Mouse (Mus musculus): Measurements from ENCODE around the gene 4930402H24Rik. TPM values are rescaled to one million over a fixed set of nuclear protein-coding genes. Genes with fewer than 3 reads are reported as not detected.

Gene 4930402H24Rik
- polyA plus RNA-seq, 1 experiment from 2014 or later = 32.2 TPM

- DNase-seq (ENCODE audit: low spot score) = no peak
- Histone ChIP-seq H3K9me3 (no peaks in the 10 kb centered on the region), H3K36me3 (replicated peaks) (no peaks in the 10 kb centered on the region), H3K27me3 (replicated peaks; ENCODE audit: low read depth, poor library complexity, severe bottlenecking) (no peaks in the 10 kb centered on the region), H3K4me1 (no peaks in the 10 kb centered on the region), H3K4me3 (no peak overlapping the region), H3K27ac (replicated peaks) (no peak overlapping the region)
- 65% methylated on average over 4 of the region's 4 CpGs for WGBS
Measured at GRCm38 (mm10) chr2:130849688-130850087, 56.5 kb downstream of the 4930402H24Rik start.

GRCm38 (mm10) chr2:130848313-130848712, 57.9 kb downstream of the 4930402H24Rik start:
- DNase-seq (ENCODE audit: low spot score) = no peak
- H3K27ac ChIP-seq (replicated peaks) = no peak overlapping the region
- H3K36me3 ChIP-seq (replicated peaks) = no peaks in the 10 kb centered on the region
- H3K4me1 ChIP-seq = peaks cover 6% of the 10 kb centered on the region; the same call in 1 of the 2 replicates
- no peaks in the 10 kb centered on the region for H3K9me3 ChIP-seq
- WGBS = 86% methylated on average over 4 of the region's 4 CpGs
- no peaks in the 10 kb centered on the region; the same call in 1 of the 2 replicates for H3K27me3 ChIP-seq (replicated peaks; ENCODE audit: low read depth, poor library complexity, severe bottlenecking)
- no peak overlapping the region for H3K4me3 ChIP-seq

- Histone ChIP-seq H3K4me1 (peaks cover 29% of the 10 kb centered on the region), H3K27ac (replicated peaks) (no peak overlapping the region), H3K9me3 (no peaks in the 10 kb centered on the region), H3K4me3 (no peak overlapping the region), H3K27me3 (replicated peaks; ENCODE audit: low read depth, poor library complexity, severe bottlenecking) (no peaks in the 10 kb centered on the region; the same call in 1 of the 2 replicates), H3K36me3 (replicated peaks) (no peaks in the 10 kb centered on the region)
- 68% methylated on average over 2 of the region's 2 CpGs for WGBS
- DNase-seq (ENCODE audit: low spot score) = no peak
Measured at GRCm38 (mm10) chr2:130843623-130844022, 62.6 kb downstream of the 4930402H24Rik start.

DNA sequence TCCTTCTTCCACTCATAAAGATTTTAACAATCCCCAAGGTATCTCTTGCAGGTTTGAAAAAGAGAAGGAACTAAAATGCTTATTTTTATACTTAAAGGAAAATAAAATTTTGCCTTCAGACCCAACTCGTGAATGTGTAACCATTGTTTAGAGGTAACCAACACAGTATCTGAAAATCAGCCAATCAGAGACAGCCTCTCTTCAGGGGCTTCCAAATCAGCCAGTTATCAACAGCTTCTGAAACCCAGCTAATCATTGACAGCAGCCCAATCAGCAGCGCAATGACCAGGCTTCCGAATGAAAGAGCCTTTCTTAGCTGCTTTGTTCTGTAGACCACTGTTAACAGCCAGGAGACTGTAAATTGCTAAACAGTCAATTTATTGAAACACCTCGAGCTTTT, 65.4 kb downstream of the 4930402H24Rik start:
- peak overlapping the region; percentile 96 for H3K27ac ChIP-seq (replicated peaks)
- peaks cover 35% of the 10 kb centered on the region for H3K4me1 ChIP-seq
- no peaks in the 10 kb centered on the region for H3K9me3 ChIP-seq
- 4% methylated on average over 4 of the region's 4 CpGs for WGBS
- H3K36me3 ChIP-seq (replicated peaks) = peaks cover 18% of the 10 kb centered on the region
- peak; percentile 76 for DNase-seq (ENCODE audit: low spot score)
- H3K4me3 ChIP-seq = peak overlapping the region; percentile 97
- H3K27me3 ChIP-seq (replicated peaks; ENCODE audit: low read depth, poor library complexity, severe bottlenecking) = no peaks in the 10 kb centered on the region; the same call in 1 of the 2 replicates

DNA sequence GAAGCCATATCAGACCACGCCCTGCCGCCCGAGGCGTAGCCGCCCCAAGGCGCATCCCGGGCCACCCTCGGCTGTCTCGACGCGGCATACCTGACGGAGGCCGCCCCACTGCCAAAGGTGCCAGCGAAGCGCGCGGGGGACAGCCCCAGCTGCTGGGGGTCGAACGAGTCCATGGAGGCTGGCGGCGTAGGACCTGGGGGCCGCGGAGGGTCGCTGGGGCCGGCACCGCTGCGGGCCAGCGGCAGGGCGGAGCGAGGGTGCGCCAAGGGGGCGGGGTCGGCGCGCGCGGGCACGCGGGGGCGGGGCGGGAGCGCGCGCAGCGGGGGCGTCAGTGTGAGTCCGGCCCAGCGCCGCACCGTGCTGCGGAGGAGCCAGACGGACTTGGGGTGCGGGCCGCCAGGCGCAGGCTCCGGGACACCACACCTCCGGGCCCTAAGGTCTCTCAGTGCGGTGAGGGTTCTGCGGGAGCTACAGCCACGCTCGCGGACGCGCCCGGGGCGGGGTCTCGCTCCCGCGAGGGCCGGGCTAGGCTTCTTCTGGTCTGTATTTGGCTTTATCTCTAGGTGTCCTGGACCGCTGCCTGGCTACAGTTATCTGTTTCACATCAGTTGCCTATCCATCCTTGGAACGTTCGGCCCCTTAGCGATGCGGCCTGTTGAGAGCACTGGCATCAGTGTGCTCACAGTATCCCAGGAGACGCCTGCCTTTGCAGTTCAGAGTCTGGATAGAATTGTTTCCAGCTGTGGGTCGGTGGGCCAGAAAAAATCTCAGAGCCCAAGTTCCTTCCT, 66.1 kb downstream of the 4930402H24Rik start:
- Histone ChIP-seq H3K4me3 (peak overlapping the region; percentile 97), H3K27me3 (replicated peaks; ENCODE audit: low read depth, poor library complexity, severe bottlenecking) (no peaks in the 10 kb centered on the region; the same call in 1 of the 2 replicates), H3K9me3 (no peaks in the 10 kb centered on the region), H3K36me3 (replicated peaks) (peaks cover 20% of the 10 kb centered on the region), H3K27ac (replicated peaks) (peak overlapping the region; percentile 96), H3K4me1 (peaks cover 35% of the 10 kb centered on the region)
- under 1% methylated on average over 76 of the region's 77 CpGs for WGBS
- DNase-seq (ENCODE audit: low spot score) = peak; percentile 90

- peaks cover 25% of the 10 kb centered on the region for H3K36me3 ChIP-seq (replicated peaks)
- no peak for DNase-seq (ENCODE audit: low spot score)
- no peaks in the 10 kb centered on the region; the same call in 1 of the 2 replicates for H3K27me3 ChIP-seq (replicated peaks; ENCODE audit: low read depth, poor library complexity, severe bottlenecking)
- WGBS = under 1% methylated on average over 19 of the region's 19 CpGs
- peak overlapping the region; percentile 97 for H3K4me3 ChIP-seq
- peak overlapping the region; percentile 96 for H3K27ac ChIP-seq (replicated peaks)
- H3K4me1 ChIP-seq = peaks cover 35% of the 10 kb centered on the region
- H3K9me3 ChIP-seq = no peaks in the 10 kb centered on the region
Measured at GRCm38 (mm10) chr2:130839528-130839873, 66.7 kb downstream of the 4930402H24Rik start.

GRCm38 (mm10) chr2:130839084-130839483, 67.1 kb downstream of the 4930402H24Rik start:
- H3K36me3 ChIP-seq (replicated peaks) = peaks cover 25% of the 10 kb centered on the region

GRCm38 (mm10) chr2:130838131-130838530, 68.1 kb downstream of the 4930402H24Rik start:
- peak overlapping the region; percentile 97; the same call in 1 of the 2 replicates for H3K4me3 ChIP-seq
- 93% methylated on average over 1 of the region's 1 CpGs for WGBS
- DNase-seq (ENCODE audit: low spot score) = no peak
- H3K27ac ChIP-seq (replicated peaks) = no peak overlapping the region
- peaks cover 29% of the 10 kb centered on the region for H3K4me1 ChIP-seq
- peaks cover 25% of the 10 kb centered on the region for H3K36me3 ChIP-seq (replicated peaks)
- H3K9me3 ChIP-seq = no peaks in the 10 kb centered on the region
- H3K27me3 ChIP-seq (replicated peaks; ENCODE audit: low read depth, poor library complexity, severe bottlenecking) = no peaks in the 10 kb centered on the region

More at GRCm38 (mm10) chr2:130839084-130839483, 67.1 kb downstream of the 4930402H24Rik start:
- peak overlapping the region; percentile 96 for H3K27ac ChIP-seq (replicated peaks)
- 1% methylated on average over 10 of the region's 10 CpGs for WGBS
- peak overlapping the region; percentile 97 for H3K4me3 ChIP-seq
- H3K9me3 ChIP-seq = no peaks in the 10 kb centered on the region
- DNase-seq (ENCODE audit: low spot score) = peak; percentile 49
- peaks cover 31% of the 10 kb centered on the region for H3K4me1 ChIP-seq
- H3K27me3 ChIP-seq (replicated peaks; ENCODE audit: low read depth, poor library complexity, severe bottlenecking) = no peaks in the 10 kb centered on the region

DNA sequence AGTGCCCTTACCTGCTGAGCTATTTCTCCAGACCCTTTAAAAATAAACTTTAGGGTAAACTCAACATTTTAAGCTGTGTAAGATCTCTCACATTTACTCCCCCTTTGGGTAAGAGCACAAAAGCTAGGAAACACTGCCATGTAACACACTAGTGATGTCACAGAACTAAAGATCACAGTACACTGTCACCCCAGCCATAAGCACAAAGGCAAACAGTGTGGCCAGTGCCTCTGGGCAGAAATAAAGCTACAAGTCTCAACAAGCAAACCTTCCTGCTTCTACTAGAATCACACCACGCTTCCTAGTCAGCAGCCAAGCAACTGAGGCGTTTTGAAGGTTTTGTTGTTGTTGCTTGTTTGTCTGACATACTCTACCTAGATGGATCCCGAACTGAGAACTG, 72.5 kb downstream of the 4930402H24Rik start:
- Histone ChIP-seq H3K4me1 (peaks cover 7% of the 10 kb centered on the region), H3K27ac (replicated peaks) (no peak overlapping the region), H3K4me3 (no peak overlapping the region), H3K9me3 (no peaks in the 10 kb centered on the region), H3K36me3 (replicated peaks) (peaks cover 32% of the 10 kb centered on the region), H3K27me3 (replicated peaks; ENCODE audit: low read depth, poor library complexity, severe bottlenecking) (no peaks in the 10 kb centered on the region)
- 61% methylated on average over 3 of the region's 3 CpGs for WGBS
- DNase-seq (ENCODE audit: low spot score) = no peak

DNA sequence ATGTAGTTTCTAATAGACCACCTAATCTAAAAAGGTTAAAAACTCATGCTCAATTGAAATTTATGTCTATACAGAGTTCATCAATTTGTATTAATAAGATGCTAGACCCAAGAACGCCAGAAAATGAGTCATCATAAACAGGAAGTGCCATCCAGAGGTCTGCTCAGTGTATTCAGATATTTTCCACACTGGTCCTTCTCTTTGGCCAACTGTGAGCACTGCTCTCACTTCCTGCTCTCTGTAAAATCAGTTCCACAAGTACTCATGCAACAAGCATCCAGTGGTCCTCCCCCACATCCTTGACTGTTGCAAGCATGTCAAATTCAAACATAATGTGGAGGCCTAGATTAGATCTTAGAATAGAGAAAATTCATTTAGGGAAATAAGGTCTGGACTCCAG, 73.6 kb downstream of the 4930402H24Rik start:
- WGBS = 74% methylated on average over 1 of the region's 1 CpGs
- Histone ChIP-seq H3K27me3 (replicated peaks; ENCODE audit: low read depth, poor library complexity, severe bottlenecking) (no peaks in the 10 kb centered on the region), H3K9me3 (no peaks in the 10 kb centered on the region), H3K27ac (replicated peaks) (no peak overlapping the region), H3K4me3 (no peak overlapping the region), H3K4me1 (no peaks in the 10 kb centered on the region), H3K36me3 (replicated peaks) (peaks cover 31% of the 10 kb centered on the region)
- DNase-seq (ENCODE audit: low spot score) = no peak

GRCm38 (mm10) chr2:130832012-130832411, 74.2 kb downstream of the 4930402H24Rik start:
- Histone ChIP-seq H3K36me3 (replicated peaks) (peaks cover 26% of the 10 kb centered on the region), H3K27me3 (replicated peaks; ENCODE audit: low read depth, poor library complexity, severe bottlenecking) (no peaks in the 10 kb centered on the region), H3K4me3 (no peak overlapping the region), H3K27ac (replicated peaks) (no peak overlapping the region), H3K9me3 (no peaks in the 10 kb centered on the region), H3K4me1 (no peaks in the 10 kb centered on the region)
- WGBS = 74% methylated on average over 2 of the region's 2 CpGs
- no peak for DNase-seq (ENCODE audit: low spot score)

DNA sequence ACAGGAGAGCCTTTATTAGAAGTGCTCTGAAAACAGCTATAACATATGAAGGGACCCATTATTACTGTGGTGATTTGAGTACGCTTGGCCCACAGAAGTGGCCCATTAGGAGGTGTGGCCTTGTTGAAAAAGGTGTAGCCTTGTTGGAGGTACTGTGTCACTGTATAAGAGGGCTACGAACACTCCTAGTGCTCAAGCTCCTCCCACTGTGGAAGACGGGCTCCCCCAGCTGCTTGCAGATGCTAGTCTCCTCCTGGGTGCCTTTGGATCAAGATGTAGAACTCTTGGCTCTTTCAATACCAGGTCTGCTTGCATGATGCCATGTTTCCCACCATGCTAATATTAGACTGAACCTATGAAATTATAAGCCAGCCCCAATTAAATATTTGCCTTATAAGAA, 76.0 kb downstream of the 4930402H24Rik start:
- Histone ChIP-seq H3K36me3 (replicated peaks) (peaks cover 28% of the 10 kb centered on the region), H3K4me3 (no peak overlapping the region), H3K27me3 (replicated peaks; ENCODE audit: low read depth, poor library complexity, severe bottlenecking) (no peaks in the 10 kb centered on the region), H3K9me3 (no peaks in the 10 kb centered on the region), H3K27ac (replicated peaks) (no peak overlapping the region), H3K4me1 (no peaks in the 10 kb centered on the region)
- WGBS = 85% methylated on average over 3 of the region's 3 CpGs
- no peak for DNase-seq (ENCODE audit: low spot score)

DNA sequence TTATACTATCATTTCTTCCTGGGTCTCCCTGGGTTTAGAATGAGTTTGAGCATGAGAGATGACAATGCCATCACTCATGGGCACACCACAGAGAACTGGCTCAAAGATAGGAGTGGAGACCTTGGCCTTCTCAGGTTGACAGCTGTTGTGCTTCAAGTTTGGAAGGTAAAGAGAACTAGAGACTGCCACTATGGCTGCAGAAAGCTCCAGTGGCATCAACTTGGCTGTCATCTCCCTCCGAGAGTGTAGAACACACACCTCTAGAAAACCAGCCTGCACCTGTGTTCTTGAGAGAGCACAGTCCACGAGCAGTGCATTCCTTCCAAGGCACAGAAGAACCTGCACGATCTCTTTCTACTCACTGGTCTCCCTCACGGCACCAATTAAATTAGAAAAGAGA, 76.7 kb downstream of the 4930402H24Rik start:
- no peaks in the 10 kb centered on the region for H3K4me1 ChIP-seq
- DNase-seq (ENCODE audit: low spot score) = no peak
- peaks cover 23% of the 10 kb centered on the region for H3K36me3 ChIP-seq (replicated peaks)
- H3K4me3 ChIP-seq = no peak overlapping the region
- H3K27ac ChIP-seq (replicated peaks) = no peak overlapping the region
- no peaks in the 10 kb centered on the region for H3K9me3 ChIP-seq
- WGBS = 84% methylated on average over 4 of the region's 4 CpGs
- no peaks in the 10 kb centered on the region for H3K27me3 ChIP-seq (replicated peaks; ENCODE audit: low read depth, poor library complexity, severe bottlenecking)

All from embryonic facial prominence, embryonic 10.5 days (tissue).